In the genomic region with DNA sequence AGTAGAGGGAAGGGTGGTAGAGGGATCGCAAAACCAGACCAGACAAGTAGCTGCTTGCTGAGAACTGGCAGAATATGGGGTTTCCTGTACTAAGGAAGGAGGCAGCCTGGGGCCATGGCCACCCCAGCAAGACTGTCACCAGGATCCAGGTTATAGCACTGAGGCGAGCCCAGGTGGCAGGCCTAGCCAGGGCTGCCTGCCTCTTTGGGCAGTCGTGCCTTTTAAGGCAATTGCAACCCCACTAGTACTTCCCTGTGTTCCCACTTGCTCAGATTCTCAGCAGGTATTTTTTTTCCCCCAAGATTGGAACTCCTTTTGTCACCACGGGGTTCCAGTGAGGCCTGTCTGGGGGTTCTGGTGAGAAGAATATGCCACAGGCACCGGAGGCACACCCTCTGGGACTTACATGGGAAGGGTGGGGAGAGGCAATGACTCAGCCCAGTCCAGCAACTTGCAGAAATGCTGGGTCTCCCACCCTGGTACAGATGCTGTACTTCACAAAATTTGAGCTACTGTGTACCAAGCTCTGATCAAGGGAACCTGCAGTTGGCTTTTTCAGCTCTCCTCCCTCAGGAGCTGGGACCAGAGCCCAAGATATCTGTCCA, we compare ENCODE assay signal across 9 mouse cellular contexts. TPM values are rescaled to one million over a fixed set of nuclear protein-coding genes. Genes with fewer than 3 reads are reported as not detected.
DNase-seq lines count a peak whose midpoint lies in the region; ATAC-seq and TF ChIP-seq lines count a peak whose summit lies in the region.
"Had no signal": no experiment of that assay in that cellular context is flagged by ENCODE, and none has a peak within 500 bp of the region (broad histone marks: within the 10 kb centered on the region; RNA-seq: fewer than 3 reads in every experiment).

No protein-coding gene starts in this region.

- 0 out of 2 replicates have a peak, but pooled peaks have one; percentile 16 for ATAC-seq in heart, embryonic 11.5 days (replicated peaks; ENCODE audit: insufficient number of reproducible peaks, low FRiP score, low TSS enrichment)
- peak; percentile 68 for ATAC-seq in liver, embryonic 12.5 days
- ATAC-seq: Patski had no signal

- TF ChIP-seq CTCF in bone marrow macrophage, adult 2 months (IDR thresholded peaks at IDR 0.05; ENCODE audit: low read depth, low read length) = no peak

- H3K9ac ChIP-seq in heart, embryonic 11.5 days (ENCODE audit: low read depth, low read length) = no peak overlapping the region
- H3K9ac ChIP-seq in liver, embryonic 12.5 days = peak overlapping the region; percentile 25; the same call in 1 of the 2 replicates

- peak overlapping the region; percentile 46; the same call in 1 of the 2 replicates for H3K27ac ChIP-seq in heart, embryonic 11.5 days (ENCODE audit: low read depth, low read length)
- peak overlapping the region; percentile 92 for H3K27ac ChIP-seq in bone marrow macrophage, adult 2 months (ENCODE audit: insufficient read depth, low read depth, low read length)
- H3K27ac ChIP-seq in liver, embryonic 12.5 days = peak overlapping the region; percentile 87

- no peak for TF ChIP-seq POLR2A in bone marrow macrophage, adult 2 months (IDR thresholded peaks at IDR 0.05; ENCODE audit: borderline replicate concordance, low read depth, low read length)

- H3K4me3 ChIP-seq in heart, embryonic 11.5 days (ENCODE audit: low read depth, low read length) = no peak overlapping the region
- no peak overlapping the region for H3K4me3 ChIP-seq in bone marrow macrophage, adult 2 months (ENCODE audit: insufficient read depth, low read length)
- H3K4me3 ChIP-seq in liver, embryonic 12.5 days = no peak overlapping the region

- H3K36me3 ChIP-seq in heart, embryonic 11.5 days (ENCODE audit: control insufficient read depth, insufficient read depth, low read length) = peaks cover 29% of the 10 kb centered on the region
- H3K36me3 ChIP-seq in liver, embryonic 12.5 days = peaks cover 47% of the 10 kb centered on the region

- no peaks in the 10 kb centered on the region for H3K9me3 ChIP-seq in heart, embryonic 11.5 days (replicated peaks; ENCODE audit: control insufficient read depth, low read length)
- no peaks in the 10 kb centered on the region for H3K9me3 ChIP-seq in liver, embryonic 12.5 days (replicated peaks)

- WGBS in heart, embryonic 11.5 days (ENCODE audit: insufficient replicate concordance) = 31% methylated on average over 5 of the region's 5 CpGs
- WGBS in liver, embryonic 12.5 days (ENCODE audit: insufficient replicate concordance) = 18% methylated on average over 5 of the region's 5 CpGs

- H3K4me2 ChIP-seq in heart, embryonic 11.5 days = no peak overlapping the region
- H3K4me2 ChIP-seq in liver, embryonic 12.5 days = peak overlapping the region; percentile 21

- intact Hi-C loops in heart, postnatal 14 days (cut with DNase I) = loop anchor here (1.0 to 5.0 kb wide), 3 partner anchors 25 to 324 kb away; no protein-coding TSS in a partner anchor

- H3K27me3 ChIP-seq in heart, embryonic 11.5 days (ENCODE audit: control insufficient read depth, insufficient read depth, low read length) = no peaks in the 10 kb centered on the region
- no peaks in the 10 kb centered on the region for H3K27me3 ChIP-seq in liver, embryonic 12.5 days (replicated peaks)
- H3K27me3 ChIP-seq: Patski had no signal

- DNase-seq in heart, postnatal 14 days = no peak
- peak; percentile 46 for DNase-seq in 3T3-L1 (ENCODE audit: low read depth, low spot score)
- DNase-seq in thymus, postnatal 14 days = no peak
- DNase-seq in thymus, postnatal 0 days (ENCODE audit: low spot score) = no peak
- DNase-seq in kidney, adult 9 months = no peak

- H3K4me1 ChIP-seq in heart, embryonic 11.5 days (ENCODE audit: control insufficient read depth, insufficient read depth, low read length) = peaks cover 15% of the 10 kb centered on the region; the same call in 1 of the 2 replicates
- peaks cover 57% of the 10 kb centered on the region for H3K4me1 ChIP-seq in bone marrow macrophage, adult 2 months (ENCODE audit: control insufficient read depth, insufficient read depth, low read length)
- H3K4me1 ChIP-seq in liver, embryonic 12.5 days = peaks cover 75% of the 10 kb centered on the region

RNA-seq across cellular contexts. Expression of gene Syngr1, which starts 15.3 kb away (rescaled TPM):
- 15.2 and 20.7 TPM in 2 replicates for polyA plus RNA-seq in heart, embryonic 11.5 days (2014; fragmentation: Nextera tagmentation; extraction: Ambion mirVana)
- total RNA-seq in heart, postnatal 14 days (2021) = 10 to 100 TPM; 77.8 to 79.6 TPM
- polyA plus RNA-seq in bone marrow macrophage, adult 2 months (2012; ENCODE audit: insufficient read depth, insufficient read length, missing spikeins) = 95.0 and 111 TPM in 2 replicates
- 20.4 and 21.9 TPM in 2 replicates for polyA plus RNA-seq in liver, embryonic 12.5 days (2016; fragmentation: Nextera tagmentation; extraction: Ambion mirVana)
- 74.1 and 74.5 TPM in 2 replicates for polyA plus RNA-seq in thymus, postnatal 0 days (2015; fragmentation: Nextera tagmentation; extraction: Ambion mirVana)

RNA-seq across cellular contexts. Expression of gene Rpl3, which starts 15.8 kb away (rescaled TPM):
- 861 and 879 TPM in 2 replicates for polyA plus RNA-seq in heart, embryonic 11.5 days (2014; fragmentation: Nextera tagmentation; extraction: Ambion mirVana)
- total RNA-seq in heart, postnatal 14 days (2021) = 100 to 1,000 TPM; 278 to 293 TPM
- polyA plus RNA-seq in bone marrow macrophage, adult 2 months (2012; ENCODE audit: insufficient read depth, insufficient read length, missing spikeins) = 928 and 957 TPM in 2 replicates
- polyA plus RNA-seq in liver, embryonic 12.5 days (2016; fragmentation: Nextera tagmentation; extraction: Ambion mirVana) = 912 and 924 TPM in 2 replicates
- 1,085 and 1,101 TPM in 2 replicates for polyA plus RNA-seq in thymus, postnatal 0 days (2015; fragmentation: Nextera tagmentation; extraction: Ambion mirVana)

RNA-seq across cellular contexts. Expression of gene Tab1, which starts 57.1 kb away (rescaled TPM):
- 18.8 and 25.1 TPM in 2 replicates for polyA plus RNA-seq in heart, embryonic 11.5 days (2014; fragmentation: Nextera tagmentation; extraction: Ambion mirVana)
- 10 to 100 TPM; 27.8 to 32.4 TPM for total RNA-seq in heart, postnatal 14 days (2021)
- polyA plus RNA-seq in bone marrow macrophage, adult 2 months (2012; ENCODE audit: insufficient read depth, insufficient read length, missing spikeins) = 18.3 and 19.2 TPM in 2 replicates
- 18.5 and 18.9 TPM in 2 replicates for polyA plus RNA-seq in liver, embryonic 12.5 days (2016; fragmentation: Nextera tagmentation; extraction: Ambion mirVana)
- polyA plus RNA-seq in thymus, postnatal 0 days (2015; fragmentation: Nextera tagmentation; extraction: Ambion mirVana) = 37.3 and 38.2 TPM in 2 replicates
